Mouse (Mus musculus) stomach, postnatal 0 days (tissue): ENCODE data around the gene Dnmt3l. TPM values are rescaled to one million over a fixed set of nuclear protein-coding genes. Genes with fewer than 3 reads are reported as not detected.
"Not testable (repeated sequence)": the region's sequence is repeated elsewhere in the genome, so short reads cannot be mapped to it uniquely, and the experiment has no call there.

Experiments
- ATAC-seq: fragments of 200-750 bp; cut with Nextera tagmentation; 2 replicates; pipeline ENCODE4 v1.8.0; 2017; ENCODE audit not compliant: low FRiP score, low TSS enrichment
- DNase-seq: peaks from one replicate; pipeline ENCODE4 v3.0.0-alpha.2; 2016; ENCODE audit warnings: low spot score
- H3K27ac ChIP-seq: fragments of 300-500 bp; sonication (generic); replicated peaks from 2 replicates; pipeline ENCODE4 v1.5.1; 2014; ENCODE audit warnings: mild to moderate bottlenecking, control low read depth
- H3K27me3 ChIP-seq: fragments of 300-500 bp; sonication (generic); 2 replicates; pipeline ENCODE4 v1.6.1; 2014; ENCODE audit warnings: low read length; ENCODE audit not compliant: control insufficient read depth, insufficient read depth
- H3K36me3 ChIP-seq: fragments of 300-500 bp; sonication (generic); 2 replicates; pipeline ENCODE4 v1.6.1; 2014; ENCODE audit warnings: low read length, mixed read lengths; ENCODE audit not compliant: control insufficient read depth, insufficient read depth
- H3K4me1 ChIP-seq: fragments of 300-500 bp; sonication (generic); replicated peaks from 2 replicates; pipeline ENCODE4 v1.6.1; 2014; ENCODE audit warnings: antibody characterized with exemption; ENCODE audit not compliant: control insufficient read depth, insufficient read depth
- H3K4me2 ChIP-seq: fragments of 300-500 bp; sonication (generic); replicated peaks from 2 replicates; pipeline ENCODE4 v1.6.1; 2014; ENCODE audit warnings: low read depth, mild to moderate bottlenecking, control low read depth, moderate library complexity
- H3K4me3 ChIP-seq: fragments of 300-500 bp; sonication (generic); 2 replicates; pipeline ENCODE4 v1.5.1; 2014; ENCODE audit warnings: low read depth, low read length, control low read depth
- H3K9ac ChIP-seq: fragments of 300-500 bp; sonication (generic); 2 replicates; pipeline ENCODE4 v1.6.1; 2014; ENCODE audit warnings: mild to moderate bottlenecking, low read length, control low read depth, mixed read lengths
- H3K9me3 ChIP-seq: fragments of 300-500 bp; sonication (generic); 2 replicates; pipeline ENCODE4 v1.6.1; 2016; ENCODE audit warnings: low read length; ENCODE audit not compliant: control insufficient read depth
- CTCF ChIP-seq: IDR thresholded peaks from 2 replicates; pipeline ENCODE4 v1.5.1; 2016; ENCODE audit warnings: antibody characterized with exemption, low read depth, mild to moderate bottlenecking, moderate library complexity
- EP300 ChIP-seq: optimal IDR thresholded peaks from 2 replicates; pipeline ENCODE3; 2016; ENCODE audit warnings: antibody characterized with exemption
- WGBS: fragments of 180-500 bp; shearing (Covaris S2); extraction: QIAGEN DNeasy Blood & Tissue Kit; methylation state at CpG from one replicate; pipeline ENCODE4 v1.1.7; 2014; 5-methylcytosine and 5-hydroxymethylcytosine counted together
- polyA plus RNA-seq: library from polyadenylated mRNA; unstranded; fragments of >200 nt; fragmentation: Nextera tagmentation; extraction: Ambion mirVana; gene quantifications from 2 replicates; pipeline ENCODE4 v1.2.1, GENCODE M21; 2015

The Dnmt3l gene
- polyA plus RNA-seq, 1 experiment from 2014 or later: 1.1 TPM

GRCm38 (mm10) chr10:78010335-78010734 lies 31.4 kb upstream of the Dnmt3l start:
- Histone ChIP-seq H3K27me3 (no peaks in the 10 kb centered on the region), H3K9ac (peak overlapping the region; percentile 39), H3K27ac (peak overlapping the region; percentile 78), H3K4me2 (peak overlapping the region; percentile 84), H3K4me1 (peaks cover 9% of the 10 kb centered on the region), H3K4me3 (no peak overlapping the region), H3K9me3 (no peaks in the 10 kb centered on the region), H3K36me3 (no peaks in the 10 kb centered on the region)
- no peak for ATAC-seq
- TF ChIP-seq EP300: no peak
- no peak for TF ChIP-seq CTCF
- 13% methylated on average over 10 of the region's 10 CpGs for WGBS
- no peak for DNase-seq

- 91% methylated on average over 5 of the region's 5 CpGs for WGBS
- H3K27me3 ChIP-seq, ATAC-seq, H3K4me2 ChIP-seq, H3K4me1 ChIP-seq, DNase-seq, H3K9me3 ChIP-seq, H3K9ac ChIP-seq, H3K36me3 ChIP-seq, H3K4me3 ChIP-seq, H3K27ac ChIP-seq: not testable (repeated sequence)
- TF ChIP-seq CTCF: peak; percentile 22; the same call in 1 of the 2 replicates
Measured at GRCm38 (mm10) chr10:78011116-78011515, 30.6 kb upstream of the Dnmt3l start.

GRCm38 (mm10) chr10:78012661-78013495 lies 28.9 kb upstream of the Dnmt3l start:
- no peak overlapping the region for H3K9ac ChIP-seq
- 90% methylated on average over 18 of the region's 18 CpGs for WGBS
- DNase-seq (no peak), ATAC-seq (no peak)
- H3K27me3 ChIP-seq: no peaks in the 10 kb centered on the region
- H3K9me3 ChIP-seq: no peaks in the 10 kb centered on the region
- no peak overlapping the region for H3K27ac ChIP-seq
- H3K4me2 ChIP-seq: no peak overlapping the region
- no peak overlapping the region for H3K4me3 ChIP-seq
- no peaks in the 10 kb centered on the region for H3K36me3 ChIP-seq
- H3K4me1 ChIP-seq: peaks cover 7% of the 10 kb centered on the region; the same call in 1 of the 2 replicates
- TF ChIP-seq EP300 (no peak), CTCF (no peak)

DNA sequence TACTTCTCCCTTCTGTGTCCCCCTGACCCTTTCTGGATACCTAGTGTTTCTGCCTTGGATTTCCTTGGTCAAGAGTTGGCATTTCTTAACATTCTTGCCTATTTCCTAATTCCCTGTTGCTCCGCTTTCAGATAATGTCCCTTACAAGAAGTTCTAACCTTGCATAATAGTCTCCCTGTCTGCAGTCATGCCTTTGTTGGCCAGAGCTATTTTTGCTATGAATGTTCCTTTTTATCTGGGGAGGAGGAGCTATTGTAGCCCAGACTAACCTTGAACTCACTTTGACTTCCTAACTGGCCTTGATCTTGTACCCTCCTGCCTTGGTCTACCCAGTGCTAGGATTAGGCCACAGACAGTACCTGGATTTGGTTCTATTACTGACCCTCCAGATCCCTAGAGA lies 26.3 kb upstream of the Dnmt3l start:
- no peak overlapping the region for H3K4me3 ChIP-seq
- H3K36me3 ChIP-seq: no peaks in the 10 kb centered on the region
- H3K27me3 ChIP-seq: no peaks in the 10 kb centered on the region
- H3K4me1 ChIP-seq: no peaks in the 10 kb centered on the region
- DNase-seq (no peak), ATAC-seq (no peak)
- H3K9me3 ChIP-seq: no peaks in the 10 kb centered on the region
- H3K27ac ChIP-seq: no peak overlapping the region
- 81% methylated on average over 1 of the region's 1 CpGs for WGBS
- TF ChIP-seq EP300 (no peak), CTCF (no peak)
- no peak overlapping the region for H3K4me2 ChIP-seq
- no peak overlapping the region for H3K9ac ChIP-seq

- no peaks in the 10 kb centered on the region for H3K4me1 ChIP-seq
- no peak overlapping the region for H3K4me2 ChIP-seq
- DNase-seq (no peak), ATAC-seq (no peak; the same call in 1 of the 2 replicates)
- H3K9me3 ChIP-seq: no peaks in the 10 kb centered on the region
- no peak overlapping the region for H3K4me3 ChIP-seq
- no peaks in the 10 kb centered on the region for H3K27me3 ChIP-seq
- TF ChIP-seq CTCF: no peak
- no peak for TF ChIP-seq EP300
- no peak overlapping the region for H3K27ac ChIP-seq
- 55% methylated on average over 5 of the region's 5 CpGs for WGBS
- H3K9ac ChIP-seq: no peak overlapping the region
- H3K36me3 ChIP-seq: no peaks in the 10 kb centered on the region
Measured at GRCm38 (mm10) chr10:78016366-78016765, 25.4 kb upstream of the Dnmt3l start.

DNA sequence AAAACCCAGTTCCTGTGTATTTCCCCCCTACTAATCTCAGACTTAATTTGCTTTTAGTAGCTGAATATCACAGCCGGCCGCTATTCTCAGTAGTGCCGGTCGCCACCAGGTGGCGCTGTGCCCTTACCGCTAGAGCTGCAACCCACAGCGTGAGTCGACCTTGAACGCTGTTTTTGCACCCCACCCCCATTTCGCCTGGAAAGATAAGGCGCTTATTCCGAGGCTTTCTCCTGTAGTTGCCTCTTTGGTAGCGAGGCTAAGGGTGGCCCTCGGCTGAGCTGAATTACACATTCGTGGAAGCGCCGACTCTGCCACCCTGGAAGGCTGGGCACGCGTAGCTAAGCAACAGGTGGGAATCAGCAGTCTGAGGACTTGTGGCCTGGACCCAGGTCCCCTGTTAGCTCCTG lies 22.9 kb upstream of the Dnmt3l start:
- WGBS: 13% methylated on average over 19 of the region's 19 CpGs
- no peaks in the 10 kb centered on the region for H3K27me3 ChIP-seq
- H3K27ac ChIP-seq: no peak overlapping the region
- H3K9ac ChIP-seq: no peak overlapping the region
- H3K9me3 ChIP-seq: no peaks in the 10 kb centered on the region
- peak; percentile 97 for TF ChIP-seq CTCF
- no peak for TF ChIP-seq EP300
- no peaks in the 10 kb centered on the region for H3K36me3 ChIP-seq
- ATAC-seq (peak; percentile 89), DNase-seq (peak; percentile 86)
- no peak overlapping the region for H3K4me3 ChIP-seq
- H3K4me1 ChIP-seq: no peaks in the 10 kb centered on the region
- H3K4me2 ChIP-seq: peak overlapping the region; percentile 48
